Mouse (Mus musculus): ENCODE results near the gene Capn2. TPM values are rescaled to one million over a fixed set of nuclear protein-coding genes. Genes with fewer than 3 reads are reported as not detected.

Gene Capn2
- polyA plus RNA-seq, 1 experiment from 2014 or later = 80.9 TPM

DNA sequence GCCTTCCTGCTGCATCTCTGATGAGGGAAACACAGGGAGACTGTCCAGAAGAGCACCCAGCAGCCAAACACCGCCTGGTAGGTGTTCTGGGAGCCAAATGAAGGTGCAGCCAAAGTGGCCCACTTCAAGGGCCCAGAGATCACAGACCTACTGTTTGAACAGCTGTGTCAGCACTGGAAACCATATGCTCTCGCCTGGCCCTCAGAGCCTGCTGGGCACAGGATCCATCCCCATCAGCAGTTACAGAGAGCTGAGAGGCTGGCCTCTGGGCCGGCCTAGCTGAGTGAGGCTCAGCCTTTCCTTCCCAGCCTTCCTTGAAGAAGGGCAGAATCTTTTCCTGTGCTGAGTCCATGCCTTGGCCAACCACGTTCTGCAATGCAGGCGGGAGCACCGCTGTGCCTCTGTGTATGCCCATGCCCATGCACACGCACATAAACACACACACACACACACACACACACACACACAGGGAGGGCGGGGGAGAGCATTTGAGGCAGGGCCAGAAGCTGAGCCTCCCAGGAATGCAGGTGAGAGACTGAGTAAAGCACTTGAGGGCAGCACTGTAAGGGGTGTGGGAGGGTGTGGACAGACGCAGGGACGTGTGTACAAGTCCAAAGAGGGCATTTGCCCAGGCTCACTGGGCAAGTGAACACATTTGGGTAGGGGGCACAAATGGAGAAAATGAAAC lies 8.2 kb downstream of the Capn2 start:
- Histone ChIP-seq H3K27ac (0 out of 2 replicates have a peak overlapping the region, but pooled peaks have one; percentile 4), H3K9me3 (no peaks in the 10 kb centered on the region), H3K9ac (replicated peaks) (no peak overlapping the region), H3K27me3 (no peaks in the 10 kb centered on the region), H3K4me3 (replicated peaks) (no peak overlapping the region), H3K36me3 (peaks cover 49% of the 10 kb centered on the region), H3K4me1 (replicated peaks) (peaks cover 6% of the 10 kb centered on the region), H3K4me2 (replicated peaks) (no peak overlapping the region)
- ATAC-seq = no peak
- 88% methylated on average over 10 of the region's 10 CpGs for WGBS

DNA sequence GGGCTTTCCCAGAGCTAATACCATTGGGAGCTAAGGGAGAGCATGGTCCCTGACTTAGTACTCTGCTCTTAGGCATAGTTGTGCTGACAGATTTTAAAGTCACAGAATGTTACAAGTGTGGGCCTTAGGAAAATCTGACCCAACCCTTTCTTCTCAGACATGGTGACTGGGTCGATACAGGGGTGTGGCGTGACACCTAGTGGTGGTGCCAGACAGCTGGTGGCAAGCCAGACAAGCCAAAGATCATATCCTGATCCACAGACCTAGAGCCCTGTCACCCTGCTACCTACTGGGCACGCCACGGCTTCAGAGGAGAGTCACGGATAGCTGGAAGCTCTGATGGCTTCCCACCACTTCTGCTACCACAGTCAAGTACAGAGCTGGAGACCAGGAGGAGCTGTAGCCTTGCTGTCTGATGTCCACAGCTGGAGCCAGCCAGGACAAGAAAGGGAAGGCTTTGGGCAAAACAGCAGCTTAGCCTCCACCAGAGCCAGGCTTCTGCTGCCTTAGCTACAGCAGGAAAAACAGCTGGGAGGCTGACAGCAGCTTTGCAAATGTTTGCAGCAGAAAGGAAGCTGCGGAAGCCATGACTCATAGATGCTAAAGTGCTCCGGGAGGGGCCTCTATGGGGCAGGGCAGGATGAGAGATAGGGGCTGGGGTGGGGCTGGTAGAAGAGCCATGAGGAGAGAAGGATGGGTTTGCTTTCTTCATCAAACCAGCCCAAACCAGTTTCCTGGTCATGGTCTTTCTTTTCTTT lies 11.0 kb downstream of the Capn2 start:
- Histone ChIP-seq H3K4me3 (replicated peaks) (no peak overlapping the region), H3K9me3 (no peaks in the 10 kb centered on the region), H3K4me1 (replicated peaks) (peaks cover 12% of the 10 kb centered on the region), H3K27me3 (no peaks in the 10 kb centered on the region), H3K27ac (no peak overlapping the region), H3K4me2 (replicated peaks) (no peak overlapping the region), H3K9ac (replicated peaks) (no peak overlapping the region), H3K36me3 (peaks cover 35% of the 10 kb centered on the region)
- no peak for ATAC-seq
- 65% methylated on average over 7 of the region's 7 CpGs for WGBS

DNA sequence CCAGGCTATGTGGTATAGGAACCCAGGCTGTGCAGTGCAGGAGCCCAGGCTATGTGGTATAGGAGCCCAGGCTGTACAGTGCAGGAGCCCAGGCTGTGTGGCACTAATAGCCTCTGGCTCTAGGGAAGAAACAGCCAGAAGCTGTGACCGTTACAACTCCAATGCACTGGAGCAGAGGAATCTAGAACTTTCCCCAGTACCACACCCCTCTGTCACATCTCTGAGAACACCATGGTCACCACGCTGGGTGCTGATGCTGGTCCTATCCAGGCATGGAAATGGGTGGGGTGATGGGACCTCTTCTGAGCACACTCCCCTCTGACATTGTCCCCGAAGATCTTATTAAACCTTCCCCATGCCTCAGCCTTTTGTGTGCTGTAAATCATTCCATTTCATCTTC lies 12.1 kb downstream of the Capn2 start:
- H3K9ac ChIP-seq (replicated peaks) = no peak overlapping the region
- H3K9me3 ChIP-seq = no peaks in the 10 kb centered on the region
- no peak overlapping the region for H3K27ac ChIP-seq
- WGBS = 93% methylated on average over 3 of the region's 3 CpGs
- no peak overlapping the region for H3K4me3 ChIP-seq (replicated peaks)
- H3K27me3 ChIP-seq = no peaks in the 10 kb centered on the region
- ATAC-seq = peak; percentile 62; the same call in 1 of the 2 replicates
- peaks cover 12% of the 10 kb centered on the region for H3K4me1 ChIP-seq (replicated peaks)
- no peak overlapping the region for H3K4me2 ChIP-seq (replicated peaks)
- H3K36me3 ChIP-seq = peaks cover 24% of the 10 kb centered on the region

GRCm38 (mm10) chr1:182504223-182504622 lies 13.2 kb downstream of the Capn2 start:
- Histone ChIP-seq H3K4me3 (replicated peaks) (no peak overlapping the region), H3K27me3 (no peaks in the 10 kb centered on the region), H3K9me3 (no peaks in the 10 kb centered on the region), H3K4me2 (replicated peaks) (no peak overlapping the region), H3K27ac (no peak overlapping the region; the same call in 1 of the 2 replicates), H3K9ac (replicated peaks) (no peak overlapping the region), H3K36me3 (peaks cover 17% of the 10 kb centered on the region), H3K4me1 (replicated peaks) (peaks cover 12% of the 10 kb centered on the region)
- no peak for ATAC-seq
- WGBS = 20% methylated on average over 4 of the region's 4 CpGs

DNA sequence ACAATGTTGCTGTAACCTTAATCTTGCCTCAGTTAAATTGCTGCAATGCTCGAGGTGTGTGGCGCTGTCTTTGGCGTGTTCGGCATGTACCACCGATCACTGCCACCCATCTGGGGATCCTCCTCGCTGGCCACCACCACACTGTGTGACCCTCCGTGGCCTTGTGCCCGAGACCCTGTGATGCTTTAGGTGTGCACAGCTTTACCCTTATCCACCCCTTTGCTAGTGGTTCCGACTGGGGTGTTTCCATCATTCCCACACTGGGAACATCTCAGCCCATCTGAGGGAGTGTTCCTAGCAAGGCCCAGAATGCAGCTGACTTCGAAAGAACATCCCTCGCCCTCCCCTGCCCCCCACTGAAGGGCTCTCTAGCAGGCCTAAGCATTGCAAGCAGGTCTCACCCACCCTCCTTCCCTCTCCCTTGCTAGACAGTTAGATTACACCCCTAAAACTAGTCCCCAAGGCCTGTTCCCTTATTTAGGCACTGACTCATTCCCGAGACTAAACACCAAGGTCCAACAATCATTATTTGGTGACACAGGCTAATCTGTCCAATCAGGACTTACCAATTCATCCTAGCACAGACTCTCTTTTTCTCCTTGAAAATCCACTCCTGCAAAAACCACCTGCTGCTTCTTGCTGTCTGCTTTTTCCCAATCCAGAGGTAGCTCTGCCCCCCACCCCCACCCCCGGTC lies 14.1 kb downstream of the Capn2 start:
- no peak overlapping the region for H3K9ac ChIP-seq (replicated peaks)
- H3K4me1 ChIP-seq (replicated peaks) = peaks cover 12% of the 10 kb centered on the region
- H3K27me3 ChIP-seq = no peaks in the 10 kb centered on the region
- H3K36me3 ChIP-seq = peaks cover 13% of the 10 kb centered on the region
- no peaks in the 10 kb centered on the region for H3K9me3 ChIP-seq
- 80% methylated on average over 13 of the region's 13 CpGs for WGBS
- no peak for ATAC-seq
- H3K4me3 ChIP-seq (replicated peaks) = no peak overlapping the region
- no peak overlapping the region for H3K27ac ChIP-seq
- H3K4me2 ChIP-seq (replicated peaks) = no peak overlapping the region

GRCm38 (mm10) chr1:182502491-182503050 lies 14.8 kb downstream of the Capn2 start:
- no peak for ATAC-seq
- H3K9me3 ChIP-seq = no peaks in the 10 kb centered on the region
- no peak overlapping the region for H3K4me3 ChIP-seq (replicated peaks)
- no peaks in the 10 kb centered on the region for H3K27me3 ChIP-seq
- H3K4me2 ChIP-seq (replicated peaks) = no peak overlapping the region
- peaks cover 13% of the 10 kb centered on the region for H3K36me3 ChIP-seq
- H3K9ac ChIP-seq (replicated peaks) = no peak overlapping the region
- no peak overlapping the region for H3K27ac ChIP-seq
- 84% methylated on average over 7 of the region's 7 CpGs for WGBS
- peaks cover 12% of the 10 kb centered on the region for H3K4me1 ChIP-seq (replicated peaks)

DNA sequence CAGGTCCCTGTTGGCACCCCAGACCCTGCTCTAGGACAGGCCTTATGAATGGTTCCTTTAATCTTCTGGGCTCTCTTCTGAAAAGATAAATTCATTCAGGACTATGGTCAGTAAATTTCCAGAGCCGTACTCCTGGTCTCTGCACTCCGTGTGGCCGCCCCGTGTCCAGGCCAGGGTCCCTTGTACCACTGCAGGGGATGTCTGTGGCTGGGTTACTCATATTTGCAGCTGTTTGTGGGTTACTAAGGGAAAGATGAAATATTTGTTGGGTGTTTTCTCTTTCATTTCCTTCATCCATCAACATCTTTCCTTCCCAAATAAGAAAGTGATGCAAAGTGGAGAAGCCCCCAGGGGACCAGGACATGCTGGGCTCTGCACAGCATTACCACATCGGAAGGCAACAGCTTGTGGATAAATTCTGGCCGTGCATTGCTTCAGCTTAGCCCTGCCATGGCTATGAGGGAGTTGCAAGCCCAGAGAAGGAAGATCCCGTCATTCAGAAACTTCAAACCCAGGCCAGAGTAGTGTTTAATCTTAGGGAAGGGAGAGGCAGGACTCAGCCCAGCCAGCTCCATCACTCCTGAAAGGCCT lies 15.5 kb downstream of the Capn2 start:
- 91% methylated on average over 7 of the region's 7 CpGs for WGBS
- H3K27me3 ChIP-seq = no peaks in the 10 kb centered on the region
- no peak overlapping the region for H3K27ac ChIP-seq
- no peak overlapping the region for H3K4me3 ChIP-seq (replicated peaks)
- H3K9ac ChIP-seq (replicated peaks) = no peak overlapping the region
- peaks cover 16% of the 10 kb centered on the region for H3K4me1 ChIP-seq (replicated peaks)
- no peak overlapping the region for H3K4me2 ChIP-seq (replicated peaks)
- H3K36me3 ChIP-seq = peaks cover 13% of the 10 kb centered on the region
- H3K9me3 ChIP-seq = no peaks in the 10 kb centered on the region
- ATAC-seq = no peak

GRCm38 (mm10) chr1:182500843-182501242 lies 16.6 kb downstream of the Capn2 start:
- Histone ChIP-seq H3K36me3 (0 out of 2 replicates have a peak, but pooled peaks cover 5% of the 10 kb centered on the region), H3K4me1 (replicated peaks) (peaks cover 16% of the 10 kb centered on the region), H3K27ac (no peak overlapping the region), H3K9ac (replicated peaks) (no peak overlapping the region), H3K4me2 (replicated peaks) (no peak overlapping the region), H3K9me3 (no peaks in the 10 kb centered on the region), H3K27me3 (no peaks in the 10 kb centered on the region), H3K4me3 (replicated peaks) (no peak overlapping the region)
- WGBS = 90% methylated on average over 4 of the region's 4 CpGs
- ATAC-seq = no peak

- Histone ChIP-seq H3K9me3 (no peaks in the 10 kb centered on the region), H3K9ac (replicated peaks) (no peak overlapping the region), H3K4me1 (replicated peaks) (peaks cover 16% of the 10 kb centered on the region), H3K27ac (no peak overlapping the region), H3K36me3 (0 out of 2 replicates have a peak, but pooled peaks cover 3% of the 10 kb centered on the region), H3K27me3 (no peaks in the 10 kb centered on the region), H3K4me2 (replicated peaks) (no peak overlapping the region), H3K4me3 (replicated peaks) (no peak overlapping the region)
- WGBS = 63% methylated on average over 4 of the region's 4 CpGs
- ATAC-seq = no peak
Measured at GRCm38 (mm10) chr1:182500224-182500623, 17.2 kb downstream of the Capn2 start.

GRCm38 (mm10) chr1:182499443-182500089 lies 17.8 kb downstream of the Capn2 start:
- Histone ChIP-seq H3K27ac (no peak overlapping the region), H3K4me2 (replicated peaks) (no peak overlapping the region), H3K4me3 (replicated peaks) (no peak overlapping the region), H3K4me1 (replicated peaks) (peaks cover 17% of the 10 kb centered on the region), H3K27me3 (no peaks in the 10 kb centered on the region), H3K36me3 (0 out of 2 replicates have a peak, but pooled peaks cover 3% of the 10 kb centered on the region), H3K9me3 (no peaks in the 10 kb centered on the region), H3K9ac (replicated peaks) (no peak overlapping the region)
- ATAC-seq = no peak
- 87% methylated on average over 9 of the region's 9 CpGs for WGBS

DNA sequence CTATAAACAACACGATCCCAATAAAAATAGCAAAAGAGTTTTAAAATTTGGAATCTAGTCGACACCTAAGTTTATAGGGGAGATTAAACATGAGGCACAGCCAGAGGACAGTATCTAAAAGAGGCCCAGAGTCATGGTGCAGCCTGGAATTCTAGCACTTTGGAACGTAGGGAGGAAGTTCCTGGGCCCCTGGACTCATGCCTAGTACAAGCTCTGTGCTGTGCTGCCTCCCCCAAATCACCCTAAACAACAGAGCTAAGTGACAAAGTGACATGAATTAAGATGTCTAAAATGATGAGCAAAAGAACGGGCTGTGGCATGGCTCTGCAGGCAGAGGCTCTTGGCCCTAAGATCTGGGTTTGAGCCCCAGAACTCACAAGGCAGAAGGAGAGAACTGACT lies 19.7 kb downstream of the Capn2 start:
- H3K27ac ChIP-seq = no peak overlapping the region
- ATAC-seq = no peak
- no peak overlapping the region for H3K4me2 ChIP-seq (replicated peaks)
- 63% methylated on average over 4 of the region's 4 CpGs for WGBS
- H3K9me3 ChIP-seq = no peaks in the 10 kb centered on the region
- 0 out of 2 replicates have a peak, but pooled peaks cover 3% of the 10 kb centered on the region for H3K36me3 ChIP-seq
- H3K4me3 ChIP-seq (replicated peaks) = no peak overlapping the region
- no peaks in the 10 kb centered on the region for H3K27me3 ChIP-seq
- H3K4me1 ChIP-seq (replicated peaks) = peaks cover 21% of the 10 kb centered on the region
- H3K9ac ChIP-seq (replicated peaks) = no peak overlapping the region

All from midbrain, embryonic 13.5 days (tissue).